Mouse (Mus musculus): ENCODE data around the gene Hipk2. TPM values are rescaled to one million over a fixed set of nuclear protein-coding genes. Genes with fewer than 3 reads are reported as not detected.
"Not testable (repeated sequence)": the region's sequence is repeated elsewhere in the genome, so short reads cannot be mapped to it uniquely, and the experiment has no call there.

The Hipk2 gene
- polyA plus RNA-seq, 1 experiment from 2014 or later, result 30.8 TPM

- Histone ChIP-seq H3K27me3 (no peaks in the 10 kb centered on the region), H3K9ac (no peak overlapping the region), H3K4me1 (no peaks in the 10 kb centered on the region), H3K4me3 (replicated peaks) (no peak overlapping the region), H3K9me3 (replicated peaks) (no peaks in the 10 kb centered on the region), H3K27ac (no peak overlapping the region), H3K36me3 (no peaks in the 10 kb centered on the region), H3K4me2 (no peak overlapping the region)
- no peak for ATAC-seq (replicated peaks; ENCODE audit: low FRiP score)
- WGBS, result 85% methylated on average over 6 of the region's 6 CpGs
These were observed 199.7 kb downstream of the Hipk2 start for GRCm38 (mm10) chr6:38676217-38676616.

- WGBS, result 75% methylated on average over 3 of the region's 3 CpGs
- no peak for ATAC-seq (replicated peaks; ENCODE audit: low FRiP score)
These were observed 204.0 kb downstream of the Hipk2 start for GRCm38 (mm10) chr6:38672011-38672410.

DNA sequence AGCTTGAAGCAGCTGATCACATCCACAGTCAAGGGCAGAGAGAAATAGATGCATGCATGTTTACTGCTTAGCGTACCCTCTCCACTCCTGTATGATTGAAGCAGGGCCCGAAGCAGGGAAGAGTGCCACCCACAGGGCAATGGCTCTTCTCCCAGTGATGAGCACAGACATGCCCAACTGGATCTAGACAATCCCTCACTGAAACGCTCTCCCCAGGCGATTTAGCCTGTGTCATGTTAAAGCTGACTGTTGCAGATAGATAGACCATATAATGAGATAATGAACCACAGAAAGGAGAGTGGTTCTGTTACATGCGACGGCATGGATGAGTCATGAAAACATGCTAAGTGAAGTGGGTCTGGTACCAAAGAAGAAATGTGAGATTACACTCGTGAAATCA is 204.7 kb downstream of the Hipk2 start:
- no peak overlapping the region for H3K4me2 ChIP-seq
- H3K9ac ChIP-seq, result no peak overlapping the region
- ATAC-seq (replicated peaks; ENCODE audit: low FRiP score), result no peak
- H3K27me3 ChIP-seq, result peaks cover 5% of the 10 kb centered on the region; the same call in 1 of the 2 replicates
- WGBS, result 87% methylated on average over 7 of the region's 7 CpGs
- no peak overlapping the region for H3K4me3 ChIP-seq (replicated peaks)
- no peaks in the 10 kb centered on the region for H3K36me3 ChIP-seq
- H3K27ac ChIP-seq, result no peak overlapping the region
- H3K4me1 ChIP-seq, result no peaks in the 10 kb centered on the region
- no peaks in the 10 kb centered on the region for H3K9me3 ChIP-seq (replicated peaks)

More at GRCm38 (mm10) chr6:38672011-38672410, 204.0 kb downstream of the Hipk2 start:
- Histone ChIP-seq H3K27me3 (peaks cover under 1% of the 10 kb centered on the region; the same call in 1 of the 2 replicates), H3K36me3 (no peaks in the 10 kb centered on the region), H3K9ac (no peak overlapping the region), H3K4me2 (no peak overlapping the region), H3K9me3 (replicated peaks) (no peaks in the 10 kb centered on the region), H3K4me1 (no peaks in the 10 kb centered on the region), H3K4me3 (replicated peaks) (no peak overlapping the region), H3K27ac (no peak overlapping the region)

DNA sequence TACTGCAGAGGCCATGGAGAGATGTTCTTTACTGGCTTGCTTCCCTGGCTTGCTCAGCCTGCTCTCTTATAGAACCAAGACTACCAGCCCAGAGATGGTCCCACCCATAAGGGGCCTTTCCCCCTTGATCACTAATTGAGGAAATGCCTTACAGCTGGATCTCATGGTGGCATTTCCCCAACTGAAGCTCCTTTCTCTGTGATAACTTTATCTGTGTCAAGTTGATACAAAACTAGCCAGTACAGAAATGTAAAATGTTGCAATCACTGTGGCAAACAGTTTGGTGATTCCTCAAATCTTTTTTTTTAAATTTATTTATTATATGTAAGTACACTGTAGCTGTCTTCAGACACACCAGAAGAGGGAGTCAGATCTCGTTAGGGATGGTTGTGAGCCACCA is 205.5 kb downstream of the Hipk2 start:
- 93% methylated on average over 1 of the region's 1 CpGs for WGBS
- not testable (repeated sequence) for H3K27ac ChIP-seq; ATAC-seq (replicated peaks; ENCODE audit: low FRiP score); H3K4me2 ChIP-seq; H3K27me3 ChIP-seq; H3K4me3 ChIP-seq (replicated peaks); H3K9ac ChIP-seq; H3K4me1 ChIP-seq; H3K9me3 ChIP-seq (replicated peaks); H3K36me3 ChIP-seq

DNA sequence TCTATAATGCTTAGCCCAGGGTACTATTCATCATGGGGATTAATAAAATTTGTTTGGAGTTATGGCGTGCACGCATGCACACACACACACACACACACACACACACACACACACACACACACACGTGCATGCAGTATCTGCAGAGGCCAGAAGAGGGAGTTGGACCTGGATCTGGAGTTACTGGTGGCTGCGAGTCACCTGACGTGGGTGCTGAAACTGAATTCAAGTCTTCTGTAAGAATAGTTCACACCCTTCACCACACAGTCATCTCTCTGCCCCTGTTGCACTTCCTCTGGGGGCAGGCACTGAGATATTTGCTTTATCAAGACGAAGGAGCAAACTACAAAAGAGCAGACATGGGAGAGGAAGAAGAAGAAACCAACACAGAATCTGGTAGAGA is 206.4 kb downstream of the Hipk2 start:
- ATAC-seq (replicated peaks; ENCODE audit: low FRiP score), result no peak
- no peaks in the 10 kb centered on the region for H3K4me1 ChIP-seq
- WGBS, result 58% methylated on average over 6 of the region's 6 CpGs

DNA sequence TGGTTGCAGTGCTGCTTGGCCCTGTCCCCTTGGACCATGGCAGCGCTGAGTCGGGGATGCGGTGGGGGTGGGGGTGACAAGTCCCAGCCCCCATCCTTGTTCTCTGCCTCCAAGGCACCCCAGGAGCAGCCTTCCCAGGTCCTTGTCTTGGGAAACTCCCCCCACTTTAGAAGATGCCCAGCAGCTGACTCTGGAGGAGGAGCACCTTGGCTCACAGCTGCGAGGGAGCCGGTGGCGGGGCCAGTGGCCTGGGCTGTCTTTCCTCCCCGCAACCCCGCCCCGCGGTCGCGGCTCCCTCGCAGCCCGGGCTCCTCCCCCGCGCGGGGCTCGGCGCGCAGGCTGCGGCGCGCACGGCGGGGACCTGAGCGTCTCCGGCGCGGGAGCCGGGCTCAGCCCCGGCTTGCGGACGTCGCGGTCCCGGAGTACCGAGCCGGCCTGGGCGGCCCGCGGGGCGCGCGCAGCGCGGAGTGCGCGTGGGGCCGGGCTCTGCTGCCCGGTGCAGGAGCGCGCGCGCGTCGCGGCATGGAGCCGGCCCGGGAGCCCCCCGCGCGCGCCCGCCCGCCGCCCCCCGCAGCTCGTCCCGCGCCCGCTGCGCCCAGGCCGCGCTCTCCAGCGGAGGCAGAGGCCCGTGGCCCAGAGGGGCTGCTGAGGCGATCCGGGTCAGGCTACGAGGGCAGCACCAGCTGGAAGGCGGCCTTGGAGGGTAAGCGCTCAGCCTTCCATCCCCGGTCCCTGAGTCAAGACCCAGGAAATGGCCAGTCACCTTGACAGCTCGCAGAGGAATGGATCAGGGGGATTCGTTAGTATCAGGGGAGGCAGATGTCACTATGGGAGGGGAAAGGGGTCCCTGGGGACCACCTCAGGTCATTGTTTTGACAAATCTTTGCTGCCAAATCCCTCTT is 213.0 kb downstream of the Hipk2 start, which contains the start of gene Clec2l:
Clec2l (plus strand) TSS at position 356 of the 902 bp plus-strand sequence.
- peaks cover 9% of the 10 kb centered on the region for H3K4me1 ChIP-seq
- H3K4me2 ChIP-seq, result peak within 1 kb of the TSS; percentile 97
- H3K9me3 ChIP-seq (replicated peaks), result no peaks in the 10 kb centered on the region
- WGBS, result under 1% methylated on average over 84 of the region's 84 CpGs
- H3K4me3 ChIP-seq (replicated peaks), result peak within 1 kb of the TSS; percentile 65
- H3K36me3 ChIP-seq, result no peaks in the 10 kb centered on the region
- peaks cover 49% of the 10 kb centered on the region for H3K27me3 ChIP-seq
- peak within 1 kb of the TSS; percentile 55 for H3K9ac ChIP-seq
- peak; percentile 84 for ATAC-seq (replicated peaks; ENCODE audit: low FRiP score)
- H3K27ac ChIP-seq, result no peak within 1 kb of the TSS

More for the DNA sequence above, 206.4 kb downstream of the Hipk2 start:
- peaks cover 14% of the 10 kb centered on the region for H3K27me3 ChIP-seq
- H3K9ac ChIP-seq, result no peak overlapping the region
- H3K36me3 ChIP-seq, result no peaks in the 10 kb centered on the region
- H3K9me3 ChIP-seq (replicated peaks), result no peaks in the 10 kb centered on the region
- no peak overlapping the region for H3K27ac ChIP-seq
- no peak overlapping the region for H3K4me2 ChIP-seq
- H3K4me3 ChIP-seq (replicated peaks), result no peak overlapping the region

DNA sequence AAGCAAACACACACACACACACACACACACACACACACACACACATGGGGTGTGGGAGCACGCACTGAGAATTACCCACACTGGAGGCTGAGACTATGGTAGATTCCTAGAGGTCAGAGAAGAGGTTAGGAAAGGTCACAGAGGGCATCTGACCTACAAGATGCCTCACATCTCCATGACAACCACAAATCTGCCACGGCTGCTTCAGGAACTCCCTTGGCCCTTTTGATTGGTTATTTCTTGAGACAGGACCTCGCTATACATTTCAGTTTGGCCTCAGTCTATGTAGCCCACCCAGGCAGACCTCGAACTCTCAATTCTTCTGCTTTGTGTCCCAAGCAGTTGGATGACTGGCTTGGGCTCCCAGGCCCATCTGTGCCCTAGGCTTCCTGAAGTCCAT is 214.3 kb downstream of the Hipk2 start:
- Histone ChIP-seq H3K27ac (no peak overlapping the region), H3K4me1 (peaks cover 9% of the 10 kb centered on the region), H3K4me3 (replicated peaks) (no peak overlapping the region), H3K36me3 (no peaks in the 10 kb centered on the region), H3K4me2 (no peak overlapping the region), H3K9me3 (replicated peaks) (no peaks in the 10 kb centered on the region), H3K27me3 (peaks cover 44% of the 10 kb centered on the region), H3K9ac (no peak overlapping the region)
- ATAC-seq (replicated peaks; ENCODE audit: low FRiP score), result no peak
- WGBS, result 74% methylated on average over 4 of the region's 4 CpGs

DNA sequence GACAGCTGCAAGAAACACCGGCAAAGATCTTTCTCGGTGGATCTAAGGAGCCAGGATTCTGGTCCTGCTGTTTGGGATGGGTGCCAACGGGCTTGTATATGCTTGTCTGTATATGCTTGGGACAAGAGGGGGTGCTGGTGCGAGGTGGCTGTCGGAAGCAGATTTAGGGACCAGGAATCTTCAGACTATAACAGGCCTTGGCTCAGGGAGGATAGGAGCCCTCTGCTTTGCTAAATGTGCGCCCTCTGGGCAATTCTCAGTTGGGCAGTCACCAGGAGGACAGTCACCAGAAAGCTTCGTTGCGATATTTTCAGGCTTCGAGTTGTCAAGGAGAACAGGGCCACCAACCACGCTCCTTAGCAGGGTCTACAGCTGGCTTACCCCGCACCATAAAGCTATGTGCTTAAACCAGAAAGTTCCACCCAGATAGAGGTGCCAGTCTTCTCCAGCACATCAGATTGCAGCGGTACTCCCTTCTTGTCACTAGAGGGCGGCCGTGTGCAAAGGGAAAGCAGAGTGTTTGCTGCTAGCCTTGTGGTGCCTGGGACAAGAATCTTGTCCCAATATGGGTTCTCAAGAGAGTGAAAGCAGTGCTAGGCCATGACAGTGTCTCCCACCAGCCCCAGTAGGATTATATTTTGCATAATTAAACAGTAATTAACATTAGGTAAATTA is 225.6 kb downstream of the Hipk2 start:
- WGBS, result 42% methylated on average over 14 of the region's 14 CpGs
- 0 out of 2 replicates have a peak, but pooled peaks have one; percentile 36 for ATAC-seq (replicated peaks; ENCODE audit: low FRiP score)

DNA sequence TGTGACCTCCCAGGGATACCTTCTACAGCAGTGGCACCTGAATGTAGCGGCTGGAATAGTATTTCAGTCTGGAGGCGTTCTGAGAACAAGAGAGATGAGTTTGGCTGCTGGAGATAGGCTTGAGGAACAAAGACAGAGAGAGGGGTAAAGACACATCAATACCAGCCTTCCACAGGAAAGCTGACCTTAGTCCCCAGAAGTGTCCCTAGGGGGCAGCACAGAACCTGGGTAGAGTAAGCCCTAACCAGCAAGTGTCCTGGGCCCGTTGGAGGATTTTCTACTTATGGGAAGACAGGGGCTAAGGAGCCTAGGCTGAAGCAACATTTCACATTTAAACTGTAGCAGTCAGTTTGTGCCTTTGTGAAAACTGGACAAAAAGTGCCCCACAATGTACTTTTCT is 226.4 kb downstream of the Hipk2 start:
- no peak for ATAC-seq (replicated peaks; ENCODE audit: low FRiP score)

More for the DNA sequence above, 225.6 kb downstream of the Hipk2 start:
- Histone ChIP-seq H3K27ac (no peak overlapping the region), H3K9me3 (replicated peaks) (no peaks in the 10 kb centered on the region), H3K4me2 (no peak overlapping the region), H3K4me3 (replicated peaks) (no peak overlapping the region), H3K36me3 (no peaks in the 10 kb centered on the region), H3K4me1 (no peaks in the 10 kb centered on the region), H3K9ac (no peak overlapping the region), H3K27me3 (no peaks in the 10 kb centered on the region)

More for the DNA sequence above, 226.4 kb downstream of the Hipk2 start:
- no peak overlapping the region for H3K4me2 ChIP-seq
- no peaks in the 10 kb centered on the region for H3K27me3 ChIP-seq
- no peaks in the 10 kb centered on the region for H3K36me3 ChIP-seq
- 76% methylated on average over 3 of the region's 3 CpGs for WGBS
- H3K4me3 ChIP-seq (replicated peaks), result no peak overlapping the region
- H3K27ac ChIP-seq, result no peak overlapping the region
- H3K4me1 ChIP-seq, result no peaks in the 10 kb centered on the region
- no peak overlapping the region for H3K9ac ChIP-seq
- no peaks in the 10 kb centered on the region for H3K9me3 ChIP-seq (replicated peaks)

Other genes with a start within 250 kb of the Hipk2 start
- 0.25 and 0.55 TPM in 2 replicates for gene Klrg2, start 238.9 kb downstream of the Hipk2 start, polyA plus RNA-seq (2015; fragmentation: Nextera tagmentation; extraction: Ambion mirVana)
- 1.1 TPM in 2 replicates for gene Clec2l, start 213.1 kb downstream of the Hipk2 start, polyA plus RNA-seq (2015; fragmentation: Nextera tagmentation; extraction: Ambion mirVana)
- 5.3 and 6.4 TPM in 2 replicates for gene Tbxas1, start 761 bp downstream of the Hipk2 start, polyA plus RNA-seq (2015; fragmentation: Nextera tagmentation; extraction: Ambion mirVana)
- 7.4 and 8.0 TPM in 2 replicates for gene Parp12, start 242.2 kb upstream of the Hipk2 start, polyA plus RNA-seq (2015; fragmentation: Nextera tagmentation; extraction: Ambion mirVana)